Mouse (Mus musculus) midbrain, embryonic 15.5 days (tissue): ENCODE data around the gene Specc1. TPM values are rescaled to one million over a fixed set of nuclear protein-coding genes. Genes with fewer than 3 reads are reported as not detected.
A peak's percentile ranks its signal among the peaks of the same experiment; 100 is the strongest.
"Not testable (repeated sequence)": the region's sequence is repeated elsewhere in the genome, so short reads cannot be mapped to it uniquely, and the experiment has no call there.

Experiments used
- ATAC-seq: fragments of 200-750 bp; cut with Nextera tagmentation; replicated peaks from 2 replicates; pipeline ENCODE4 v1.8.0; 2017; ENCODE audit warnings: moderate TSS enrichment
- H3K27ac ChIP-seq: fragments of 300-500 bp; sonication (generic); 2 replicates; pipeline ENCODE4 v1.5.1; 2015; ENCODE audit warnings: mild to moderate bottlenecking, inconsistent platforms
- H3K27me3 ChIP-seq: fragments of 300-500 bp; sonication (generic); replicated peaks from 2 replicates; pipeline ENCODE4 v1.6.1; 2015; ENCODE audit warnings: inconsistent platforms
- H3K36me3 ChIP-seq: fragments of 300-500 bp; sonication (generic); replicated peaks from 2 replicates; pipeline ENCODE4 v1.6.1; 2015; ENCODE audit warnings: inconsistent platforms
- H3K4me1 ChIP-seq: fragments of 300-500 bp; sonication (generic); 2 replicates; pipeline ENCODE4 v1.6.1; 2015; ENCODE audit warnings: inconsistent platforms
- H3K4me2 ChIP-seq: fragments of 300-500 bp; sonication (generic); 2 replicates; pipeline ENCODE4 v1.6.1; 2015; ENCODE audit warnings: inconsistent platforms, mild to moderate bottlenecking, moderate library complexity
- H3K4me3 ChIP-seq: fragments of 300-500 bp; sonication (generic); 2 replicates; pipeline ENCODE4 v1.5.1; 2015; ENCODE audit warnings: mild to moderate bottlenecking, inconsistent platforms
- H3K9ac ChIP-seq: fragments of 300-500 bp; sonication (generic); 2 replicates; pipeline ENCODE4 v1.6.1; 2015; ENCODE audit warnings: mild to moderate bottlenecking, inconsistent platforms
- H3K9me3 ChIP-seq: fragments of 300-500 bp; sonication (generic); 2 replicates; pipeline ENCODE4 v1.6.1; 2016; ENCODE audit warnings: inconsistent platforms
- WGBS: fragments of 180-500 bp; shearing (Covaris S2); methylation state at CpG from one replicate; pipeline ENCODE4 v1.1.7; 2015; ENCODE audit warnings: mixed read lengths; 5-methylcytosine and 5-hydroxymethylcytosine counted together
- polyA plus RNA-seq: library from polyadenylated mRNA; unstranded; fragments of >200 nt; fragmentation: Nextera tagmentation; extraction: Ambion mirVana; gene quantifications from 2 replicates; pipeline ENCODE4 v1.2.1, GENCODE M21; 2015

Gene Specc1
- polyA plus RNA-seq, 1 experiment from 2014 or later, result 11.3 TPM

DNA sequence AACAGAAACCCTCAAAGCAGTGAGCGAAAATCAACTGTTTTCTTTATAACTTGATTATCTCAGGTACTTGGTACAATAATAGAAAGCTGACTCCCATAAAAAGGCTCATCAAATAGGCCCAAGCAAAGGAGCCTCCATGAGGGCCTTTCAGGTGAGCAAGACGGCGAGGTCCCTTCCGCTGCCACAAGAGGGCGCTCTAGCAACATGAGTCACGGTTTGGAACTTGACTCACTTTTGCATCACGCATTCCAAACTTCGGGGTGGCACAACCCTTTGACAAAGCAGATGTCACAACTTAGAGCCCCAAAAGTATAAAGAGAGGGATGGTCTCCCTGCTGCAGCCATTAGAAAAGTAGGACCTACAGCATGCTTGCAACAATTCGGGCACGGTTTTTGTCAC lies 5.9 kb upstream of the Specc1 start:
- no peaks in the 10 kb centered on the region for H3K27me3 ChIP-seq
- H3K9me3 ChIP-seq, result no peaks in the 10 kb centered on the region
- 17% methylated on average over 10 of the region's 10 CpGs for WGBS
- no peaks in the 10 kb centered on the region for H3K36me3 ChIP-seq
- no peak overlapping the region for H3K9ac ChIP-seq
- H3K4me1 ChIP-seq, result no peaks in the 10 kb centered on the region
- no peak for ATAC-seq
- no peak overlapping the region for H3K27ac ChIP-seq
- H3K4me2 ChIP-seq, result no peak overlapping the region
- H3K4me3 ChIP-seq, result no peak overlapping the region

GRCm38 (mm10) chr11:61955136-61955535 lies 1.4 kb upstream of the Specc1 start:
- Histone ChIP-seq H3K27ac (no peak overlapping the region), H3K27me3 (no peaks in the 10 kb centered on the region; the same call in 1 of the 2 replicates), H3K9me3 (no peaks in the 10 kb centered on the region), H3K9ac (no peak overlapping the region), H3K4me3 (no peak overlapping the region), H3K4me1 (0 out of 2 replicates have a peak, but pooled peaks cover 8% of the 10 kb centered on the region), H3K4me2 (no peak overlapping the region), H3K36me3 (no peaks in the 10 kb centered on the region)
- WGBS, result 71% methylated on average over 6 of the region's 6 CpGs
- no peak for ATAC-seq

DNA sequence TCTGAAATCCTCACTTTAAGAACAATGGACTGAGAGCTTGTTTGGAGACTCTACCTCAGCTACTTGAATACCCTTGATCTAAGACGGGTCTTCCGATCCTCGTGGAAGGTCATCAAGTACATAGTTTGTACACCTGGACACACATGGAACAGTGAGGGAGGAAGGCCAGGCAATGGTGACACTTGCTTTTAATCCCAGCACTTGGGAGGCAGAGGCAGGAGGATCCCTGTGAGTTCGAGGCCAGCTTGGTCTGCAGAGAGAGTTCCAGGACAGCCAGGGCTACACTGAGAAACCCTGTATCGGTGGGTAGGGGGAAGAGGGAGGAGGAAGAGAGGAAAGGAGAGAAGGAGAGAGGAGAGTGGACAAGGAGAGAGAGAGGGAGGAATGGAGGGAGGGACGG lies 612 bp upstream of the Specc1 start:
- Histone ChIP-seq H3K4me2 (no peak overlapping the region), H3K36me3 (no peaks in the 10 kb centered on the region), H3K9ac (no peak overlapping the region), H3K27ac (no peak overlapping the region), H3K4me1 (0 out of 2 replicates have a peak, but pooled peaks cover 8% of the 10 kb centered on the region), H3K4me3 (no peak overlapping the region), H3K27me3 (no peaks in the 10 kb centered on the region; the same call in 1 of the 2 replicates), H3K9me3 (no peaks in the 10 kb centered on the region)
- 0 out of 2 replicates have a peak, but pooled peaks have one; percentile 8 for ATAC-seq
- WGBS, result 82% methylated on average over 6 of the region's 6 CpGs

DNA sequence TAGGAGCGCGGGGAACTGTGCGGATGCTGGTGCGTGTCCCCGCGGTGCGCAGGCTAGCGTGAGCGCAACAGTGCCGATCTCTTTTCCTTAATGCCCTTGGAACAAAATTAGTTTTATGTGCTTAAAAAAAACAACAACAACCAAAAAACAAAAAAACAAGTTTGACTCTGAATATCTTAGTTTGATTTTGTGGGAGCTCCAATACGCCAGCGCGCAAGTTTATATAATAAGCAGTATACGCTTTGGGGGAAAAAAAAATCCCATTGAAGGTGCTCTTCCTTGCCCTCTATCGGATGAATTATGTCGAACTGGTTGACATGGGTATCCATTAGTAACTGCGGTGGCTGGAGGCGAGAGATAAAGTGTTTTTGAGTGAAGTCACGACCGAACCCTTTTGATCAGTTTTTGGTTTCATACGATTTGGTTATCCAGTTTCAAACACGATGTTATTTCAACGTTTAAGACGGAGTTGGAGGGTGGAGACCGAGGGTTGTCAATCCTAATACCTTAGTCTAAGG lies 792 bp downstream of the Specc1 start:
- H3K4me2 ChIP-seq, result peak overlapping the region; percentile 100
- 3% methylated on average over 25 of the region's 25 CpGs for WGBS
- no peak overlapping the region for H3K27ac ChIP-seq
- no peaks in the 10 kb centered on the region for H3K36me3 ChIP-seq
- ATAC-seq, result peak; percentile 85; the same call in 1 of the 2 replicates
- H3K4me1 ChIP-seq, result 0 out of 2 replicates have a peak, but pooled peaks cover 8% of the 10 kb centered on the region
- no peaks in the 10 kb centered on the region; the same call in 1 of the 2 replicates for H3K27me3 ChIP-seq
- H3K4me3 ChIP-seq, result peak overlapping the region; percentile 85
- peak overlapping the region; percentile 68 for H3K9ac ChIP-seq
- no peaks in the 10 kb centered on the region for H3K9me3 ChIP-seq

DNA sequence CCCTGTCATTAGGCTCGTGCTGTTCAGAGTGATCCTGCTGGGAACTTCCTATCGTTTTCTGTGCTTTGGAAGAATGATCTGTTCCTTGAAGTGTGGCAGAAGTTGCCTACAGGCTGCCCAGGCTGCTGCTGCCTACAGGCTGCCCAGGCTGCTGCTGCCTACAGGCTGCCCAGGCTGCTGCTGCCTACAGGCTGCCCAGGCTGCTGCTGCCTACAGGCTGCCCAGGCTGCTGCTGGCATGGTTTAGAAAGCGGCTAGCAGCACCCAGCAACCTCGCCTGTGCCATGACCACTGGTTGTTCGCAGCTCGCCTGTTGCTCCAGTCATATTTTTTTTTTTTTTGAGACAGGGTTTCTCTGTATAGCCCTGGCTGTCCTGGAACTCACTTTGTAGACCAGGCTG lies 2.1 kb downstream of the Specc1 start:
- H3K27ac ChIP-seq, H3K4me1 ChIP-seq, H3K4me2 ChIP-seq, H3K9me3 ChIP-seq, H3K27me3 ChIP-seq, H3K9ac ChIP-seq, H3K36me3 ChIP-seq, ATAC-seq, H3K4me3 ChIP-seq: not testable (repeated sequence)
- 60% methylated on average over 6 of the region's 6 CpGs for WGBS

- Histone ChIP-seq H3K4me2 (no peak overlapping the region), H3K4me3 (no peak overlapping the region), H3K4me1 (0 out of 2 replicates have a peak, but pooled peaks cover 8% of the 10 kb centered on the region), H3K9me3 (no peaks in the 10 kb centered on the region), H3K36me3 (no peaks in the 10 kb centered on the region), H3K9ac (no peak overlapping the region), H3K27me3 (no peaks in the 10 kb centered on the region; the same call in 1 of the 2 replicates), H3K27ac (no peak overlapping the region)
- ATAC-seq, result no peak
- WGBS, result 87% methylated on average over 2 of the region's 2 CpGs
Measured at GRCm38 (mm10) chr11:61960096-61960495, 3.5 kb downstream of the Specc1 start.

GRCm38 (mm10) chr11:61962684-61963083 lies 6.1 kb downstream of the Specc1 start:
- Histone ChIP-seq H3K27me3 (no peaks in the 10 kb centered on the region; the same call in 1 of the 2 replicates), H3K36me3 (no peaks in the 10 kb centered on the region), H3K9ac (no peak overlapping the region), H3K27ac (no peak overlapping the region), H3K4me2 (no peak overlapping the region), H3K4me1 (0 out of 2 replicates have a peak, but pooled peaks cover 2% of the 10 kb centered on the region), H3K4me3 (no peak overlapping the region), H3K9me3 (no peaks in the 10 kb centered on the region)
- 79% methylated on average over 6 of the region's 6 CpGs for WGBS
- no peak for ATAC-seq

DNA sequence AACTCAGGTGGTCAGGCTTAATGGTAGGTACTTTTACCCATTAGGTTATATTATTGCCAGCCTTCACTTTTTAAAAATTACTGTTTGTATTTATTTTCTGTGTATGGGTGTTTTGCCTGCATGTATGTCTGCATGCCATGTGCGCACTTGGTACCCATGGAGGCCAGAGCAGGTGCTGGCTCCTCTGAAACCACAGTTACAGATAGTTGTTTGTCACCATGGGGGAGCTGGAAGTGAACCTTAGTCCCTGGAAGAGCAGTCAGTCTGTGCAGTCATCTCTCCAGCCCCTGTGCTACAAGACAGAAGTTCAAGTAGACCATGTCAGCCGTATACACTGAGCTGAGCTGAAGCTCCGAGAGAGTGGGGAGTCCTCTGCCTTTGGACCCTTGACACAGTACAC lies 6.6 kb downstream of the Specc1 start:
- no peak overlapping the region for H3K9ac ChIP-seq
- no peaks in the 10 kb centered on the region for H3K9me3 ChIP-seq
- no peak for ATAC-seq
- no peak overlapping the region for H3K4me2 ChIP-seq
- no peaks in the 10 kb centered on the region for H3K36me3 ChIP-seq
- 84% methylated on average over 3 of the region's 3 CpGs for WGBS
- no peaks in the 10 kb centered on the region; the same call in 1 of the 2 replicates for H3K27me3 ChIP-seq
- H3K4me1 ChIP-seq, result no peaks in the 10 kb centered on the region
- H3K4me3 ChIP-seq, result no peak overlapping the region
- no peak overlapping the region for H3K27ac ChIP-seq

DNA sequence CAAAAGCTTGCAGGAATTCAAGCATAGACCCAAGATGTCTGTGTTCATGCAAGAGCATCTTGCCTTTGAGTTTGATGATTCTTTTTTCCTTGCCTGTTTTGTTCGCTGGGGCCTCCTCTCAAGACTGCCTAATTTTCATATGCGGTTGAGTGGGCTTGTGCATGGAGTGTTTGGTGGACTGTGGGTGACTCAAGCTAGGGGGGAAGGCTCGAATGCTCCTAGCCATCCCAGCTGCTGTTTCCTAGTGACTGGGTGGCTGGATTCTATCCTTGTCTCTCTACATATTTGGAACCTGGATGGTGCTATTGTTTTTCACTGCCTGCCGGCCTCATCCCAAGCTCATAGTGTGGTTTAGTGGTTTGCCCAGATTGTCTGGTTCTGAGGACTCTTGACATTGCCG lies 8.0 kb downstream of the Specc1 start:
- no peak overlapping the region for H3K4me3 ChIP-seq
- no peaks in the 10 kb centered on the region for H3K27me3 ChIP-seq
- 89% methylated on average over 5 of the region's 5 CpGs for WGBS
- no peak for ATAC-seq
- no peaks in the 10 kb centered on the region for H3K36me3 ChIP-seq
- no peak overlapping the region for H3K27ac ChIP-seq
- no peaks in the 10 kb centered on the region for H3K9me3 ChIP-seq
- H3K4me2 ChIP-seq, result no peak overlapping the region
- no peaks in the 10 kb centered on the region for H3K4me1 ChIP-seq
- no peak overlapping the region for H3K9ac ChIP-seq

DNA sequence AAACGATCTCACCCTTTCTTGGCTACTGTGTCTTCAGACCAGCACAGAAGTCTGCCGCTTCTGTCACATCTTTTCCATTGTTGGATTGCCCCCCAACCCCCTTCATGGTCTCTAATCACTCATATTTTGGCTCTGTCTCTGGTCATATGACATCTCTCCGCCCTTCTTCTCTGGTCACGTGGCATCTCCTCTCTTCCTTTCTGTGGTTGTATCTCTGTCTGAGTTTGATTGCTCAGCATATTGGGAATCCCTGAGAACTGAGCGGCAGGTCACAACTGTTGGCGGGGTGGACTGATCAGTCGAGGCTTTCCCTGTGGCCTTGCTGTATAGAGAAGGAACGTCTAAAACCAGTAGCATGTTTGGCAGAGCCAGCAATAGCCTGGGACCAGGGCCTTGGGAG lies 10.5 kb downstream of the Specc1 start:
- Histone ChIP-seq H3K4me1 (no peaks in the 10 kb centered on the region), H3K36me3 (no peaks in the 10 kb centered on the region), H3K27me3 (no peaks in the 10 kb centered on the region), H3K4me3 (no peak overlapping the region), H3K9me3 (no peaks in the 10 kb centered on the region), H3K4me2 (no peak overlapping the region), H3K27ac (no peak overlapping the region), H3K9ac (no peak overlapping the region)
- ATAC-seq, result no peak
- WGBS, result 90% methylated on average over 8 of the region's 8 CpGs

GRCm38 (mm10) chr11:61968875-61969274 lies 12.3 kb downstream of the Specc1 start:
- Histone ChIP-seq H3K27ac (no peak overlapping the region), H3K9me3 (no peaks in the 10 kb centered on the region), H3K4me3 (no peak overlapping the region), H3K4me1 (no peaks in the 10 kb centered on the region), H3K36me3 (no peaks in the 10 kb centered on the region), H3K4me2 (no peak overlapping the region), H3K27me3 (no peaks in the 10 kb centered on the region), H3K9ac (no peak overlapping the region)
- ATAC-seq, result no peak
- 91% methylated on average over 2 of the region's 2 CpGs for WGBS

DNA sequence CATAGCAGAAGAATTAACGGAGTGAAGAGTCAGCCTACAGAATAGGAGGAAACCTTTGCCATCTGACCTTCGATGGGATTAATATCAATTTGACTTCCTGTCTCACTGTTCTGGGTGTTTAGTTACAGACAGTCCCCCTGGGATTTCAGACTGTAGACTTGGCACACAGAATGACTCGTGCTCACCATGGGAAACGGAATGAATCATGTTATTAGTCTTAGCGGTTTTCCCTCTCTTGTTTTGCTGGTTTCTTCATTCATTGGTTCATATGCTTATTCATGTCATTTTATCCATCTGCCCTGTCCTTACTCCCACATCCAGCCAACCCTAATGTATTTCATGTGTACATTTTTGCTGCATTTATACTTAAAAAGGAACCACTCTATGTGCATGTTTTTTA lies 14.3 kb downstream of the Specc1 start:
- ATAC-seq, result no peak
- Histone ChIP-seq H3K4me3 (no peak overlapping the region), H3K27me3 (no peaks in the 10 kb centered on the region), H3K4me1 (no peaks in the 10 kb centered on the region), H3K4me2 (no peak overlapping the region), H3K36me3 (no peaks in the 10 kb centered on the region), H3K9me3 (no peaks in the 10 kb centered on the region), H3K27ac (no peak overlapping the region), H3K9ac (no peak overlapping the region)
- WGBS, result 60% methylated on average over 5 of the region's 5 CpGs

- Histone ChIP-seq H3K4me1 (no peaks in the 10 kb centered on the region), H3K9me3 (no peaks in the 10 kb centered on the region), H3K27me3 (no peaks in the 10 kb centered on the region), H3K4me3 (no peak overlapping the region), H3K36me3 (no peaks in the 10 kb centered on the region), H3K27ac (no peak overlapping the region), H3K4me2 (no peak overlapping the region), H3K9ac (no peak overlapping the region)
- WGBS, result 71% methylated on average over 7 of the region's 7 CpGs
- ATAC-seq, result no peak
Measured at GRCm38 (mm10) chr11:61971441-61972221, 15.1 kb downstream of the Specc1 start.
